Mouse (Mus musculus) myocyte (in vitro differentiated cells): ENCODE results near the gene Efcab11.

Source experiments
- CEBPB ChIP-seq: IDR thresholded peaks from 2 replicates; pipeline ENCODE4 v1.6.1; 2011; ENCODE audit warnings: mild to moderate bottlenecking, moderate library complexity; ENCODE audit not compliant: poor library complexity, insufficient read depth, severe bottlenecking
- E2F4 ChIP-seq: IDR thresholded peaks from one replicate; pipeline ENCODE4 v1.6.1; 2011; ENCODE audit warnings: mild to moderate bottlenecking, control low read depth, moderate library complexity; ENCODE audit not compliant: insufficient read depth
- MAX ChIP-seq: IDR thresholded peaks from one replicate; pipeline ENCODE4 v1.6.1; 2011; ENCODE audit warnings: low read depth, mild to moderate bottlenecking, control low read depth
- MYOG ChIP-seq, 3 experiments: IDR thresholded peaks; one replicate each; pipeline ENCODE4 v1.6.1; 2011; ENCODE audit warnings: control low read depth in 2 of 3, low read depth in 2 of 3, mild to moderate bottlenecking in 2 of 3; ENCODE audit not compliant: insufficient read length in 2 of 3, control insufficient read depth in 1 of 3, insufficient read depth in 1 of 3
- POLR2A ChIP-seq: IDR thresholded peaks from one replicate; pipeline ENCODE4 v1.6.1; 2011; ENCODE audit warnings: low read depth, mild to moderate bottlenecking, control low read depth, moderate library complexity; ENCODE audit not compliant: insufficient read length
- POLR2AphosphoS2 ChIP-seq: IDR thresholded peaks from one replicate; pipeline ENCODE4 v1.6.1; 2011; ENCODE audit warnings: low read depth, control low read depth; ENCODE audit not compliant: insufficient read length
- TCF3 ChIP-seq: IDR thresholded peaks from one replicate; pipeline ENCODE4 v1.6.1; 2011; ENCODE audit warnings: low read depth, control low read depth; ENCODE audit not compliant: insufficient read length
- USF1 ChIP-seq: IDR thresholded peaks from one replicate; pipeline ENCODE4 v1.6.1; 2011; ENCODE audit warnings: low read depth, mild to moderate bottlenecking, control low read depth, moderate library complexity

DNA sequence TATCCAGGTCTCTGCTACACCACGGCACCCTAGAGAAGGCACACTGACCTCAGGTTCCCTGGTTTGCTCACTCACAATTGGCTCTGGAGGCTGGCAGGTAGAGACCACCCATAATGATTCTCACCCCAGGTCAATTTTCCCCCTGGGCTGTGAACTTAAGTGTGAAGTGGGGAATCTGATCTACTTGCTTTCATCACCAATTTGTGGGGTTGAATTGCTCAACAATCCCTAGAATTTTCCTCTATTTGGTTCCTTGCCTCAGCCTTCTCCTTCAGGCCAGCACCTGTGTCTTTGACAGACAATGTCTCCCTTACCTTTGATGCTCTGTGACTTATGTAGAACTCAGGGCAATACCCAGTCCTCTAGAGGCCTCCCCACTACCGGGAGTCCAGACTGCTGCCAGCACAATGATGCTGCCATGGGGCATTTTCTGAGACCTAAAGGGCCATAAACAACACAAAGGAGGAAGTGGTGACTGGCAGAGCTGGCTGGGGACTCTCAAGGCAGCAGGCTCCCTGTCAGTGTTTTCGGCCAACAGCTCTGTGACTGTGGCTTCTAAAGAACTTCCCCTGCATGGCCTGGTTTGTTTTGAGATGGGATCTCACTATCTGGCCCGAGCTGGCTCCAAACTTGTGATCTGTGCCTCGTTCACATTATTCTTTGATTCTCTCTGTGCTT, 94.8 kb downstream of the Efcab11 start:
- no peak for TF ChIP-seq MAX
- no peak for TF ChIP-seq MYOG (IDR thresholded peaks at IDR 0.05; ENCODE audit: control insufficient read depth in 1 of 3, insufficient read depth in 1 of 3, insufficient read length in 2 of 3, low read depth in 2 of 3)
- no peak for TF ChIP-seq POLR2A
- no peak for TF ChIP-seq POLR2AphosphoS2
- no peak for TF ChIP-seq TCF3
- no peak for TF ChIP-seq E2F4
- no peak for TF ChIP-seq CEBPB
- TF ChIP-seq USF1: no peak
